Mouse (Mus musculus) limb, embryonic 14.5 days (tissue): ENCODE results near the gene Trim24. TPM values are rescaled to one million over a fixed set of nuclear protein-coding genes. Genes with fewer than 3 reads are reported as not detected.

Experiments
- ATAC-seq: fragments of 200-750 bp; cut with Nextera tagmentation; 2 replicates; pipeline ENCODE4 v1.8.0; 2017; ENCODE audit warnings: low read depth, moderate number of reproducible peaks, moderate TSS enrichment; ENCODE audit not compliant: low FRiP score
- DNase-seq: peaks from one replicate; pipeline ENCODE4 v3.0.0-alpha.2; 2015; ENCODE audit warnings: low spot score
- H3K27ac ChIP-seq: fragments of 300-500 bp; sonication (generic); replicated peaks from 2 replicates; pipeline ENCODE4 v1.5.1; 2014; ENCODE audit warnings: low read depth, mild to moderate bottlenecking, low read length, moderate library complexity, mixed read lengths
- H3K27me3 ChIP-seq: fragments of 300-500 bp; sonication (generic); 2 replicates; pipeline ENCODE4 v1.6.1; 2014; ENCODE audit warnings: low read length, mixed read lengths; ENCODE audit not compliant: control insufficient read depth, insufficient read depth
- H3K36me3 ChIP-seq: fragments of 300-500 bp; sonication (generic); 2 replicates; pipeline ENCODE4 v1.6.1; 2014; ENCODE audit warnings: mild to moderate bottlenecking, low read length, moderate library complexity, mixed read lengths; ENCODE audit not compliant: control insufficient read depth, insufficient read depth
- H3K4me1 ChIP-seq: fragments of 300-500 bp; sonication (generic); 2 replicates; pipeline ENCODE4 v1.6.1; 2014; ENCODE audit warnings: antibody characterized with exemption, low read length, mixed read lengths; ENCODE audit not compliant: control insufficient read depth, insufficient read depth
- H3K4me2 ChIP-seq: fragments of 300-500 bp; sonication (generic); replicated peaks from 2 replicates; pipeline ENCODE4 v1.6.1; 2014; ENCODE audit warnings: low read depth, mild to moderate bottlenecking, low read length, moderate library complexity; ENCODE audit not compliant: severe bottlenecking
- H3K4me3 ChIP-seq: fragments of 300-500 bp; sonication (generic); replicated peaks from 2 replicates; pipeline ENCODE4 v1.5.1; 2014; ENCODE audit warnings: low read length
- H3K9ac ChIP-seq: fragments of 300-500 bp; sonication (generic); 2 replicates; pipeline ENCODE4 v1.6.1; 2014; ENCODE audit warnings: mild to moderate bottlenecking, low read depth, low read length, moderate library complexity; ENCODE audit not compliant: severe bottlenecking
- H3K9me3 ChIP-seq: fragments of 300-500 bp; sonication (generic); 2 replicates; pipeline ENCODE4 v1.6.1; 2016; ENCODE audit warnings: low read length; ENCODE audit not compliant: control insufficient read depth
- POLR2A ChIP-seq: fragments of 200-500 bp; IDR thresholded peaks from 2 replicates; pipeline ENCODE4 v1.8.0; 2012; ENCODE audit warnings: inconsistent platforms, mild to moderate bottlenecking, moderate library complexity, borderline replicate concordance; ENCODE audit not compliant: insufficient read depth, insufficient read length; ENCODE audit errors: extremely low read depth
- WGBS: fragments of 180-500 bp; shearing (Covaris S2); extraction: QIAGEN DNeasy Blood & Tissue Kit; methylation state at CpG from one replicate; pipeline ENCODE4 v1.1.7; 2014; 5-methylcytosine and 5-hydroxymethylcytosine counted together
- polyA plus RNA-seq, 2 experiments: library from polyadenylated mRNA; depleted of rRNA in 1 of 2; stranded (reverse) in 1 of 2; unstranded in 1 of 2; fragments of >200 nt; fragmentation: Nextera tagmentation in 1 of 2; extraction: Ambion mirVana in 1 of 2; gene quantifications; 2 replicates each; pipeline versions ENCODE4 v1.2.1 to v1.2.3; 2012 to 2014

Trim24 gene
- polyA plus RNA-seq, 2 experiments = 23.9 to 53.9 TPM

DNA sequence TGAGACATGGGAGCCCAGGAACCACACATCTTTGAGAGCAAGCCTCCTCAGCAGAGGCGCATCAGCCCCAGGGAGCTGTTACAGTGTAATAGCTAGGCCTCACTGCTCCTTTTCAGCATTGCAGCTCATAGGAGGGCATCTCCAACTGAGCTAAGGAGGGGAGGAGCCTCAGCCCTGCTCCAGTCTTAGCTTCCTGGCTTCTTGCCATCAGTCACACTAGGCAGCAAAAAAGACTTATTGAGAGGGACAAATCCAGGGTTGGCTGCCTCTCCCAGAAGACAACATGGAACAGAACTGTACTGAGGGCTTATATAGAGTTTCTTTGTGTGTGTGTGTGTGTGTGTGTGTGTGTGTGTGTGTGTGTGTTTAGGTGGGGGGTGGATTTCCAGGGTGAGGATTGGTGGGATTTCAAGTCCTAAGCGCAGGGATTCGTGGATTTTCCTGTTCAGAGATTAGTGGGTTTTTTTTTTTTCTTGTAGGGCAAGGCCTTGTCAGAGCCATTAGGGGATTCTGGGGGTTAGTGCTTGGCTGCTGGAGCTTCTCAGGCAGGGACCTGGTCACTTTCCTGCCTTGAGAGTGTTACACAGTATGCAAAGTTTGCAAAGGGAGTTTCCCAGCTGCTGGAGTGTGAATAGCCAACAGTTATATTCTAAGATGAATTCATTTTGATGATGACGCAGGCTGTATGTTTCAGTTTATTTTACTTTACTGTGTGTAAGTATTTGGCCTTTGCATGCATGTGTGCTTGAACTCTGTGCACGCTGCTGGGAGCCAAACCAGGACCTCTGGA is 25.2 kb downstream of the Trim24 start:
- Histone ChIP-seq H3K4me3 (no peak overlapping the region), H3K27me3 (no peaks in the 10 kb centered on the region), H3K4me2 (no peak overlapping the region), H3K36me3 (no peaks in the 10 kb centered on the region), H3K9ac (no peak overlapping the region), H3K27ac (peak overlapping the region; percentile 71; the same call in 1 of the 2 replicates), H3K9me3 (no peaks in the 10 kb centered on the region), H3K4me1 (peaks cover 2% of the 10 kb centered on the region; the same call in 1 of the 2 replicates)
- 72% methylated on average over 5 of the region's 5 CpGs for WGBS
- peak; percentile 77 for ATAC-seq
- DNase-seq = peak; percentile 86
- no peak for TF ChIP-seq POLR2A

DNA sequence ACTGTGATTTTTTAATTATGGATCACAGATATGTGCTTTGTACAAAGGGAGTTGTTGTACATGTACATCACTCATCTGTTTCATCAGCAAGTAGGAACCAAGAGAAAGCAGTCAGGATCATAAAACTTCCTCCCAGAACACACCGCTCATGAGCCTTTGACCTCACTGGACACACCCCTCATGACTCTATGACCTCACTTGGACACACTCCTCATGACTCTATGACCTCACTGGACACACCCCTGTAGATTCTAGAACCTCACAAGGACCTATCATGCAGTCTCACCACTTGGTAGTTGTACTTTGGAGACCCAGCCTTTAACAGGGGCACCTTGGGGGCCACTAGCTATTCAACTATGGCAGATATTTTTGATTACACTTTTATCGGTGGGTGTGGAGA is 29.6 kb downstream of the Trim24 start:
- no peak for DNase-seq
- WGBS = 93% methylated on average over 2 of the region's 2 CpGs
- Histone ChIP-seq H3K27me3 (no peaks in the 10 kb centered on the region), H3K27ac (no peak overlapping the region), H3K4me1 (peaks cover 2% of the 10 kb centered on the region; the same call in 1 of the 2 replicates), H3K9me3 (no peaks in the 10 kb centered on the region), H3K36me3 (peaks cover 13% of the 10 kb centered on the region), H3K9ac (no peak overlapping the region), H3K4me3 (no peak overlapping the region), H3K4me2 (no peak overlapping the region)
- no peak for TF ChIP-seq POLR2A
- no peak for ATAC-seq

DNA sequence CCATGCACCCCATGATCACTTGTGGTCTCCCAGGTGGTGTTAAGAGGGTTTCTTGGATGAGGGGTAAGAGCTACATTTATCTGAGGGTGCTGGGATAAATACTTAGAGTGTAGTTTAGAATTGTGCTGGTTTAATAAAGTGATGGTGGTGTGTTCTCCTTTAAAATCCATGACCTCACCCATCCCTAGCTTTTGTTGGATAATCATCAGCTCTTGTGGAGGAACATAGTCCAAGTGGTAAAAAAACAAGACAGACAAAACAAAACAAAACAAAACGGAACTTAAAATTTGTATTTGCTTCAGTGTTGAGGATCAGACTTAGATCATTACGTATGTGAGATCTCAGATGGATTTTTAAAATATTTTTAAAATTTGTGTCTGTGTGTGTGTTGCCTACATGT is 31.2 kb downstream of the Trim24 start:
- 96% methylated on average over 2 of the region's 2 CpGs for WGBS
- Histone ChIP-seq H3K36me3 (peaks cover 24% of the 10 kb centered on the region), H3K4me1 (no peaks in the 10 kb centered on the region), H3K4me2 (no peak overlapping the region), H3K27ac (no peak overlapping the region), H3K9ac (no peak overlapping the region), H3K4me3 (no peak overlapping the region), H3K27me3 (no peaks in the 10 kb centered on the region), H3K9me3 (no peaks in the 10 kb centered on the region)
- no peak for ATAC-seq
- TF ChIP-seq POLR2A = no peak
- DNase-seq = no peak

DNA sequence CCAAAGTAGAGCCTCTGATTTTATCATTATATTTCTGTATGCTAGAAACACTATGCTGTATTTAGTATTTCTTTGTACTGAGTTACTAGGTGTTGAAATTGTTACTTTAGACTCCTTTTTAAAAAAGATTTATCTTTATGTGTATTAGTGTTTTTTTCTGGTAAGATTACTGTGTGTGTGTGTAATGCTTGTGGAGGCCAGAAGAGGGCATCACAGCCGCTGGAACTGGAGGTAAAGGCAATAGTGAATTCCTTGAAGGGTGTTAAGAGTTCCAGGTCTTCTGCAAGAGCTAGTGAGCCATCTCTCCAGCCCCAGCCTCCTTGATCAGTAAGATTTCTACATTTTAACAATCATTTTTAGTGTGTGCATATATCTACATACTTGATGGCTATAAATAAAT is 33.2 kb downstream of the Trim24 start:
- peaks cover 30% of the 10 kb centered on the region for H3K36me3 ChIP-seq

DNA sequence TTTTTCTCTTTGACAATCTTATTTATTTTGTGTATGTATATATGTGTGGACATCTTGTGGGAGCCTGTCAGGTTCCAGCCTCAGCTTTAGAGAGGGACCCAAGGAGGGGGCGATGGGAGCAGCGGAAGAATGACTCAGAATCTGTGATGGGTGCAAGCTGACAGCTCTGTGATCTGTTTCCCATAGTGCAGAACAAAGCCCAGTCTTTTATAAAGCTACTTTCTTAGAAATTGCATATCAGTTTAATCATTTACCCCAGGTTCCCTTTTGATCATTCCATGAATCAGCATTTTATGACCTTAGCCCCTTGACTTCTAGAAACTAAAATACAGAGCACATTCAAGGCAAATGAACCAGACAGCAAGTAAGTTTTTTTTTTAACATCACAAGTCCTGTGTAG is 42.9 kb downstream of the Trim24 start:
- WGBS = 97% methylated on average over 2 of the region's 2 CpGs
- no peak overlapping the region for H3K9ac ChIP-seq

More for the DNA sequence above, 33.2 kb downstream of the Trim24 start:
- Histone ChIP-seq H3K4me1 (no peaks in the 10 kb centered on the region), H3K4me2 (no peak overlapping the region), H3K9me3 (no peaks in the 10 kb centered on the region), H3K9ac (no peak overlapping the region), H3K27ac (no peak overlapping the region), H3K4me3 (no peak overlapping the region), H3K27me3 (no peaks in the 10 kb centered on the region)
- WGBS = 77% methylated on average over 1 of the region's 1 CpGs
- TF ChIP-seq POLR2A = no peak
- DNase-seq (no peak), ATAC-seq (no peak)

More for the DNA sequence above, 42.9 kb downstream of the Trim24 start:
- Histone ChIP-seq H3K4me1 (no peaks in the 10 kb centered on the region), H3K4me3 (no peak overlapping the region), H3K4me2 (no peak overlapping the region), H3K9me3 (no peaks in the 10 kb centered on the region), H3K27ac (no peak overlapping the region), H3K36me3 (peaks cover 45% of the 10 kb centered on the region), H3K27me3 (no peaks in the 10 kb centered on the region)
- DNase-seq (no peak), ATAC-seq (no peak)
- TF ChIP-seq POLR2A = no peak
